Mouse (Mus musculus): ENCODE data around the gene Scgb2b27.
"Not testable (repeated sequence)": the region's sequence is repeated elsewhere in the genome, so short reads cannot be mapped to it uniquely, and the experiment has no call there.

The Scgb2b27 gene

GRCm38 (mm10) chr7:34013842-34014241 is at the start of gene Scgb2b27:
Scgb2b27 (minus strand) TSS chr7:34013942.
- no peak for DNase-seq

DNA sequence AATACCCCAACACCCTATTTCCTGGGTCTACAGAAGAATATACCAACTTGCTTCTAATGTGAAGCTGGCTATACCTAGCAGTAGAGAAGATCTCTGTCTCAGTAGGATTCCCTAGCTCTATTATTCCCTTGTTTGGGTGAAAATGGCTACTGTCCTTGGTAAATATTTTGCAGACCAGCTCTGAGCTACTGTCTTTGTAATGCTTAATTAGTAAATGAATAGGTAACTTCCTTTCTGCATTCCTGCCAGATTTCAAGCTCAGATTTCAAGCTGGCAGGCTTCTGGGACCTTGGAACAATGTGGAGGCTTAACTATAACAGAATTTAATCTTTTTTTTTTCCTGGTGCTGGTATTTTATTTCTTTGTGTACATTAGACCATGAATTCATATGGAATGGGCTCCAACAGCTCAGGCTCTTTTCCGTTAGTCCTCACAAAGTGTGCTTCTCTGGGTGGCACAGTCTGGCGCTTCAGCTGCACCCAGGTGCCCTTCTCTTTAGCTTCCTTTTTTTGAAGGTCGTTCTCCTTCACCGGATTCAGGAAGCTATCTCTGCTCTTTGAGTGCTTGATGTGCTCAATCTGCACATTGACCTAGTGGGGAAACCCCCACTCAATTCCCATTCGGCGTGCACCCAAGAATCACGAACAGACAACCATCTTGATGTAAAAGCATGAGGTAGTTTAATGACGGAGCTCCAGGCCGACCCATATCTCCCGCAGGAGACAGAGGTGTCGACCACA is 22.5 kb upstream of the Scgb2b27 start:
- DNase-seq = not testable (repeated sequence)

GRCm38 (mm10) chr7:34034579-34034978 is 20.8 kb upstream of the Scgb2b27 start:
- not testable (repeated sequence) for DNase-seq

DNA sequence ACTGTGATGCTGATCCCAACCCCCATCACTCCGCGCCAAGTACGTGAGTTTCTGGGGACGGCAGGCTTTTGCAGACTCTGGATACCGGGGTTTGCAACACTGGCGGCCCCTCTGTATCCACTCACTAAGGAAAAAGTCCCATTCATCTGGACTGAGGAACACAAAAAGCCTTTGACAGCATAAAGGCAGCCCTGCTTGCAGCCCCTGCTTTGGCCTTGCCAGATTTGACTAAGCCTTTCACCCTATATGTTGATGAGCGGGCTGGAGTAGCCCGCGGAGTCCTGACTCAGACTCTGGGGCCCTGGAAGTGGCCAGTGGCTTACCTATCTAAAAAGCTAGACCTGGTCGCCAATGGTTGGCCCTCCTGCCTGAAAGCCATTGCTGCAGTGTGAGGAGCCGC is 16.3 kb upstream of the Scgb2b27 start:
- no peak for DNase-seq

GRCm38 (mm10) chr7:34027202-34027601 is 13.5 kb upstream of the Scgb2b27 start:
- not testable (repeated sequence) for DNase-seq

DNA sequence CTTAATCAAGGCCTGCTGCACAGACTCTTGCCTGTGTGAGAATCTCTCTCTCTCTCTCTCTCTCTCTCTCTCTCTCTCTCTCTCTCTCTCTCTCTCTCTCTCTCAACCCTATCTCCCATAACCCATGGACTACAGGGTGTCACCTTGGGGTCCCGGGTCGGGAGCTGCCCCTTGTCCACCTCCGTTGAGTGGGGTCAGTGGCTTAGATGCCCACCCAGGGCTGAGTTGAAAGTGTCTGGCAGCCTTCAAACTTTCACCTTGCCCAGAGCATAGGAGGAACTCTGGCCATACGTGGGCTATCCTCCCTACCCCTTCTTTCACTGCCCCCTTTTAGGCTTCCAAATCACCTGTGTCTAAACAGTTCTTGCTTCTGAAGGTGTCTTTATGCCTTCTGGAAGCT is 11.9 kb upstream of the Scgb2b27 start:
- DNase-seq = no peak

DNA sequence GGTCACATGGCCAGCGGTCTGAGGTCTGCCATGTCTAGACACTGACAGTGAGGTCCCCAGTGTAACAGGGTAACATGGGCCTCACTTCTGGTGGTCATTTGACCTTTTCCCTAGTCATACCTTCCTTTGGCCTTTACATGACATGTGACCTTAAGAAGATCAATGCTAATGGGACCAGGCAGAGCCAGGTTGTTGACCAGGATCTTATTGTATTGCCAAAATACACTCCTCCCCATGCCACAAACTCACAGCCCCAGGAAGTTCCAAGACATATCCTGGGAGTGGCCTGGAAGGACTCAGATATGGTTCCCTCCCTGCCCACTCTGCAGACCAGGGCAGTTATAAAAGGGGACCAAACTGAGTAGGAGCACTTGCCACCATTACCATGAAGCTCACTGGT is 7.4 kb upstream of the Scgb2b27 start, which contains the start of gene Scgb1b27:
Gene Scgb1b27 (plus strand): TSS at position 301 of the 400 bp plus-strand sequence.
- DNase-seq = not testable (repeated sequence)

DNA sequence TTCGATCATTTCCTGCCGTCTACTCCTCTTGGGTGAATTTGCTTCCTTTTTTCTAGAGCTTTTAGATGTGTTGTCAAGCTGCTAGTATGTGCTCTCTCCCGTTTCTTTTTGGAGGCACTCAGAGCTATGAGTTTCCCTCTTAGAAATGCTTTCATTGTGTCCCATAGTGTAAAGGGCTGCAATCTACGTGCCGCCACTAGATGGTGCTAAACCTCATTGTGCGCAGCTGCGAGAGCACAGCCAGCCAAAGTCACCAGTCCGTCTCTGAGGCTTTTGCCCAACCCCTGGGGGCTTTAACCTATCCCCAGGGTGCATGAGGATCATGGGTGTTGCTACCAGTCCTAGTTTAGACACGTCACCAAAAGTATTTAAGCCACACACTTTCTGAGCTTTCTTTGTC is 31.5 kb downstream of the Scgb2b27 start:
- peak; percentile 4 for DNase-seq

Data from right cerebral cortex, postnatal 14 days (tissue).